In genomic region chr5:46830114-46830513, GRCm38 (mm10) we compare ENCODE assay signal across 23 mouse cellular contexts.
A peak's percentile ranks its signal among the peaks of the same experiment; 100 is the strongest.
DNase-seq lines count a peak whose midpoint lies in the region; ATAC-seq and TF ChIP-seq lines count a peak whose summit lies in the region.
"Had no signal": no experiment of that assay in that cellular context is flagged by ENCODE, and none has a peak within 500 bp of the region (broad histone marks: within the 10 kb centered on the region; RNA-seq: fewer than 3 reads in every experiment).

No protein-coding gene starts in this region.

- no peaks in the 10 kb centered on the region for H3K36me3 ChIP-seq in forebrain, embryonic 10.5 days (replicated peaks)
- H3K36me3 ChIP-seq in forebrain, embryonic 14.5 days (ENCODE audit: control insufficient read depth, insufficient read depth, low read length) = no peaks in the 10 kb centered on the region
- H3K36me3 ChIP-seq in lung, postnatal 0 days (ENCODE audit: insufficient read depth, low read length) = no peaks in the 10 kb centered on the region
- H3K36me3 ChIP-seq in midbrain, embryonic 14.5 days (ENCODE audit: control insufficient read depth, insufficient read depth, low read length) = no peaks in the 10 kb centered on the region
- no peaks in the 10 kb centered on the region for H3K36me3 ChIP-seq in midbrain, postnatal 0 days (ENCODE audit: insufficient read depth, low read length)
- H3K36me3 ChIP-seq: embryonic facial prominence, embryonic 12.5 days; embryonic facial prominence, embryonic 15.5 days; forebrain, embryonic 12.5 days; heart, embryonic 10.5 days; heart, embryonic 13.5 days; hindbrain, embryonic 12.5 days had no signal

- no peak for TF ChIP-seq EP300 in lung, postnatal 0 days (IDR thresholded peaks at IDR 0.05)

- H3K27ac ChIP-seq in forebrain, embryonic 10.5 days = 0 out of 2 replicates have a peak overlapping the region, but pooled peaks have one; percentile 4
- no peak overlapping the region for H3K27ac ChIP-seq in forebrain, embryonic 14.5 days (ENCODE audit: low read depth, low read length)
- H3K27ac ChIP-seq in lung, postnatal 0 days (ENCODE audit: low read length) = no peak overlapping the region
- H3K27ac ChIP-seq in midbrain, embryonic 14.5 days (replicated peaks; ENCODE audit: low read depth, low read length) = no peak overlapping the region; the same call in 1 of the 2 replicates
- no peak overlapping the region for H3K27ac ChIP-seq in midbrain, postnatal 0 days (ENCODE audit: low read depth, low read length)
- H3K27ac ChIP-seq: embryonic facial prominence, embryonic 12.5 days; embryonic facial prominence, embryonic 15.5 days; forebrain, embryonic 12.5 days; heart, adult 2 months; heart, embryonic 10.5 days; heart, embryonic 13.5 days had no signal

- H3K4me1 ChIP-seq in forebrain, embryonic 10.5 days = peaks cover 32% of the 10 kb centered on the region
- peaks cover 2% of the 10 kb centered on the region; the same call in 1 of the 2 replicates for H3K4me1 ChIP-seq in forebrain, embryonic 14.5 days (ENCODE audit: control insufficient read depth, insufficient read depth, low read length)
- H3K4me1 ChIP-seq in lung, postnatal 0 days (ENCODE audit: insufficient read depth, low read depth, low read length) = no peaks in the 10 kb centered on the region
- H3K4me1 ChIP-seq in midbrain, embryonic 14.5 days (ENCODE audit: control insufficient read depth, insufficient read depth, low read length) = peaks cover 16% of the 10 kb centered on the region
- no peaks in the 10 kb centered on the region for H3K4me1 ChIP-seq in midbrain, postnatal 0 days (ENCODE audit: insufficient read depth, low read length)
- H3K4me1 ChIP-seq: embryonic facial prominence, embryonic 12.5 days; embryonic facial prominence, embryonic 15.5 days; heart, embryonic 10.5 days; heart, embryonic 13.5 days had no signal

- no peak for TF ChIP-seq CTCF in lung, postnatal 0 days (IDR thresholded peaks at IDR 0.05)
- no peak for TF ChIP-seq CTCF in midbrain, postnatal 0 days (IDR thresholded peaks at IDR 0.05)

- H3K27me3 ChIP-seq in forebrain, embryonic 10.5 days (ENCODE audit: poor library complexity, severe bottlenecking) = peaks cover 32% of the 10 kb centered on the region; the same call in 1 of the 2 replicates
- H3K27me3 ChIP-seq in forebrain, embryonic 14.5 days (replicated peaks; ENCODE audit: control insufficient read depth, insufficient read depth, low read length) = no peaks in the 10 kb centered on the region
- H3K27me3 ChIP-seq in lung, postnatal 0 days (replicated peaks; ENCODE audit: insufficient read depth, low read length) = no peaks in the 10 kb centered on the region
- H3K27me3 ChIP-seq in midbrain, embryonic 14.5 days (ENCODE audit: control insufficient read depth, insufficient read depth, low read length) = no peaks in the 10 kb centered on the region
- H3K27me3 ChIP-seq in midbrain, postnatal 0 days (ENCODE audit: insufficient read depth, low read length) = no peaks in the 10 kb centered on the region
- H3K27me3 ChIP-seq: embryonic facial prominence, embryonic 12.5 days; embryonic facial prominence, embryonic 15.5 days; forebrain, embryonic 12.5 days; heart, embryonic 13.5 days had no signal

- ATAC-seq in forebrain, embryonic 14.5 days = no peak
- ATAC-seq in lung, postnatal 0 days = no peak
- ATAC-seq in midbrain, embryonic 14.5 days (ENCODE audit: low FRiP score, low TSS enrichment) = 0 out of 2 replicates have a peak, but pooled peaks have one; percentile 21
- no peak for ATAC-seq in midbrain, postnatal 0 days (ENCODE audit: low FRiP score)

- no peak overlapping the region for H3K4me2 ChIP-seq in forebrain, embryonic 14.5 days (ENCODE audit: low read length)
- no peak overlapping the region for H3K4me2 ChIP-seq in lung, postnatal 0 days (replicated peaks; ENCODE audit: low read depth, low read length)
- 0 out of 2 replicates have a peak overlapping the region, but pooled peaks have one; percentile 6 for H3K4me2 ChIP-seq in midbrain, embryonic 14.5 days (ENCODE audit: low read length)
- no peak overlapping the region for H3K4me2 ChIP-seq in midbrain, postnatal 0 days (ENCODE audit: low read depth, low read length, poor library complexity, severe bottlenecking)
- H3K4me2 ChIP-seq: embryonic facial prominence, embryonic 12.5 days; embryonic facial prominence, embryonic 15.5 days; forebrain, embryonic 12.5 days; heart, embryonic 13.5 days; hindbrain, embryonic 12.5 days had no signal

- WGBS in forebrain, embryonic 10.5 days = 63% methylated on average over 6 of the region's 6 CpGs
- WGBS in forebrain, embryonic 14.5 days = 55% methylated on average over 6 of the region's 6 CpGs
- 63% methylated on average over 6 of the region's 6 CpGs for WGBS in lung, postnatal 0 days
- WGBS in midbrain, embryonic 14.5 days = 36% methylated on average over 6 of the region's 6 CpGs
- 46% methylated on average over 6 of the region's 6 CpGs for WGBS in midbrain, postnatal 0 days

- no peaks in the 10 kb centered on the region for H3K9me3 ChIP-seq in forebrain, embryonic 10.5 days
- H3K9me3 ChIP-seq in forebrain, embryonic 14.5 days (replicated peaks; ENCODE audit: control insufficient read depth, low read length) = no peaks in the 10 kb centered on the region
- H3K9me3 ChIP-seq in lung, postnatal 0 days (ENCODE audit: low read length) = no peaks in the 10 kb centered on the region
- no peaks in the 10 kb centered on the region for H3K9me3 ChIP-seq in midbrain, embryonic 14.5 days (ENCODE audit: control insufficient read depth, low read length)
- H3K9me3 ChIP-seq in midbrain, postnatal 0 days (ENCODE audit: low read length) = no peaks in the 10 kb centered on the region
- H3K9me3 ChIP-seq: embryonic facial prominence, embryonic 12.5 days; embryonic facial prominence, embryonic 15.5 days; forebrain, embryonic 12.5 days; heart, embryonic 10.5 days; heart, embryonic 13.5 days; hindbrain, embryonic 12.5 days had no signal

- no peak overlapping the region for H3K4me3 ChIP-seq in forebrain, embryonic 10.5 days
- no peak overlapping the region for H3K4me3 ChIP-seq in forebrain, embryonic 14.5 days (ENCODE audit: low read depth, low read length)
- no peak overlapping the region for H3K4me3 ChIP-seq in lung, postnatal 0 days (ENCODE audit: low read depth, low read length)
- no peak overlapping the region for H3K4me3 ChIP-seq in midbrain, embryonic 14.5 days (replicated peaks; ENCODE audit: low read depth, low read length)
- H3K4me3 ChIP-seq in midbrain, postnatal 0 days (ENCODE audit: low read depth, low read length) = no peak overlapping the region
- H3K4me3 ChIP-seq: embryonic facial prominence, embryonic 12.5 days; embryonic facial prominence, embryonic 15.5 days; forebrain, embryonic 12.5 days; heart, adult 2 months; heart, embryonic 10.5 days; heart, embryonic 13.5 days; hindbrain, embryonic 12.5 days had no signal

- DNase-seq in forebrain, embryonic 10.5 days (ENCODE audit: extremely low spot score, low spot score) = no peak
- no peak for DNase-seq in forebrain, embryonic 14.5 days (ENCODE audit: low spot score)
- DNase-seq in lung, postnatal 0 days (ENCODE audit: low spot score) = peak; percentile 4
- no peak for DNase-seq in lung, postnatal 14 days
- DNase-seq in midbrain, embryonic 14.5 days = no peak
- DNase-seq in midbrain, postnatal 0 days (ENCODE audit: low spot score) = no peak
- DNase-seq in adrenal gland, postnatal 14 days = no peak
- DNase-seq: adrenal gland, postnatal 10 days; cerebellum, adult 11 months; cerebellum, adult 2 months; cerebellum, adult 9-11 months; cerebellum, postnatal 25 days; gastrocnemius, postnatal 10 days; gastrocnemius, postnatal 36 days; heart, adult 2 months; heart, postnatal 14 days; heart, postnatal 4 days had no signal

- no peak overlapping the region for H3K9ac ChIP-seq in forebrain, embryonic 14.5 days (ENCODE audit: low read length)
- no peak overlapping the region for H3K9ac ChIP-seq in lung, postnatal 0 days (replicated peaks; ENCODE audit: low read depth)
- H3K9ac ChIP-seq in midbrain, embryonic 14.5 days (replicated peaks; ENCODE audit: low read length) = no peak overlapping the region
- no peak overlapping the region for H3K9ac ChIP-seq in midbrain, postnatal 0 days (replicated peaks; ENCODE audit: low read length, poor library complexity, severe bottlenecking)
- H3K9ac ChIP-seq: embryonic facial prominence, embryonic 12.5 days; embryonic facial prominence, embryonic 15.5 days; forebrain, embryonic 12.5 days; heart, embryonic 13.5 days; hindbrain, embryonic 12.5 days had no signal
